ENCODE assay signal across 9 mouse cellular contexts in genomic region chr1:75558388-75559178, GRCm38 (mm10). TPM values are rescaled to one million over a fixed set of nuclear protein-coding genes. Genes with fewer than 3 reads are reported as not detected.
DNase-seq lines count a peak whose midpoint lies in the region; ATAC-seq lines count a peak whose summit lies in the region.
"Had no signal": no experiment of that assay in that cellular context is flagged by ENCODE, and none has a peak within 500 bp of the region (broad histone marks: within the 10 kb centered on the region; RNA-seq: fewer than 3 reads in every experiment).

No protein-coding gene starts in this region.

- H3K27ac ChIP-seq in kidney, embryonic 15.5 days, result peak overlapping the region; percentile 59
- peak overlapping the region; percentile 89 for H3K27ac ChIP-seq in embryonic facial prominence, embryonic 13.5 days
- H3K27ac ChIP-seq in midbrain, embryonic 15.5 days, result peak overlapping the region; percentile 45; the same call in 1 of the 2 replicates

- H3K4me3 ChIP-seq in kidney, embryonic 15.5 days (replicated peaks), result no peak overlapping the region
- peak overlapping the region; percentile 29; the same call in 1 of the 2 replicates for H3K4me3 ChIP-seq in embryonic facial prominence, embryonic 13.5 days
- no peak overlapping the region for H3K4me3 ChIP-seq in midbrain, embryonic 15.5 days

- peaks cover 38% of the 10 kb centered on the region for H3K36me3 ChIP-seq in kidney, embryonic 15.5 days
- H3K36me3 ChIP-seq in embryonic facial prominence, embryonic 13.5 days, result peaks cover 47% of the 10 kb centered on the region
- peaks cover 20% of the 10 kb centered on the region; the same call in 1 of the 2 replicates for H3K36me3 ChIP-seq in midbrain, embryonic 15.5 days (replicated peaks)

- no peaks in the 10 kb centered on the region for H3K27me3 ChIP-seq in kidney, embryonic 15.5 days
- H3K27me3 ChIP-seq in embryonic facial prominence, embryonic 13.5 days, result no peaks in the 10 kb centered on the region
- no peaks in the 10 kb centered on the region for H3K27me3 ChIP-seq in midbrain, embryonic 15.5 days (replicated peaks)

- H3K9ac ChIP-seq in kidney, embryonic 15.5 days, result no peak overlapping the region
- H3K9ac ChIP-seq in embryonic facial prominence, embryonic 13.5 days, result peak overlapping the region; percentile 57
- no peak overlapping the region for H3K9ac ChIP-seq in midbrain, embryonic 15.5 days

- H3K4me1 ChIP-seq in kidney, embryonic 15.5 days, result peaks cover 20% of the 10 kb centered on the region
- peaks cover 20% of the 10 kb centered on the region for H3K4me1 ChIP-seq in embryonic facial prominence, embryonic 13.5 days
- H3K4me1 ChIP-seq in midbrain, embryonic 15.5 days, result peaks cover 18% of the 10 kb centered on the region

- no peaks in the 10 kb centered on the region for H3K9me3 ChIP-seq in kidney, embryonic 15.5 days (replicated peaks)
- H3K9me3 ChIP-seq in embryonic facial prominence, embryonic 13.5 days, result peaks cover 3% of the 10 kb centered on the region; the same call in 1 of the 2 replicates
- H3K9me3 ChIP-seq in midbrain, embryonic 15.5 days, result 0 out of 2 replicates have a peak, but pooled peaks cover 2% of the 10 kb centered on the region

- ATAC-seq in kidney, embryonic 15.5 days (replicated peaks; ENCODE audit: low FRiP score), result no peak
- no peak for ATAC-seq in embryonic facial prominence, embryonic 13.5 days (ENCODE audit: insufficient number of reproducible peaks, insufficient read depth, low FRiP score, low TSS enrichment, low read depth)
- ATAC-seq in midbrain, embryonic 15.5 days (replicated peaks), result no peak; the same call in 1 of the 2 replicates

- H3K4me2 ChIP-seq in kidney, embryonic 15.5 days, result no peak overlapping the region
- peak overlapping the region; percentile 53; the same call in 1 of the 2 replicates for H3K4me2 ChIP-seq in embryonic facial prominence, embryonic 13.5 days
- H3K4me2 ChIP-seq in midbrain, embryonic 15.5 days, result no peak overlapping the region

- peak; percentile 58 for DNase-seq in cerebellum, adult 9-11 months
- no peak for DNase-seq in cerebellum, adult 11 months
- no peak for DNase-seq in kidney, postnatal 4 days
- no peak for DNase-seq in spleen, adult 12 weeks (ENCODE audit: low spot score)
- no peak for DNase-seq in layer of hippocampus, postnatal 10 days (ENCODE audit: low spot score in 2 of 2)

- WGBS in kidney, embryonic 15.5 days, result 84% methylated on average over 18 of the region's 18 CpGs
- 82% methylated on average over 18 of the region's 18 CpGs for WGBS in embryonic facial prominence, embryonic 13.5 days
- WGBS in midbrain, embryonic 15.5 days, result 88% methylated on average over 18 of the region's 18 CpGs

RNA-seq across cellular contexts. Expression of gene Slc4a3, which starts 12.5 kb away (rescaled TPM):
- polyA plus RNA-seq in kidney, embryonic 15.5 days (2015; fragmentation: Nextera tagmentation; extraction: Ambion mirVana), result 20.9 and 22.5 TPM in 2 replicates
- 27.0 and 37.1 TPM in 2 replicates for polyA plus RNA-seq in embryonic facial prominence, embryonic 13.5 days (2015; fragmentation: Nextera tagmentation; extraction: Ambion mirVana)
- 68.8 and 79.6 TPM in 2 replicates for polyA plus RNA-seq in midbrain, embryonic 15.5 days (2015; fragmentation: Nextera tagmentation; extraction: Ambion mirVana)
- total RNA-seq in layer of hippocampus, postnatal 10 days (2021), result 100 to 1,000 TPM; 148 to 159 TPM
- total RNA-seq: neutrophil, adult 5-6 weeks had no signal

RNA-seq across cellular contexts. Expression of gene Stk11ip, which starts 37.3 kb away (rescaled TPM):
- polyA plus RNA-seq in kidney, embryonic 15.5 days (2015; fragmentation: Nextera tagmentation; extraction: Ambion mirVana), result 25.1 and 26.5 TPM in 2 replicates
- polyA plus RNA-seq in embryonic facial prominence, embryonic 13.5 days (2015; fragmentation: Nextera tagmentation; extraction: Ambion mirVana), result 22.0 and 22.5 TPM in 2 replicates
- 25.7 and 27.7 TPM in 2 replicates for polyA plus RNA-seq in midbrain, embryonic 15.5 days (2015; fragmentation: Nextera tagmentation; extraction: Ambion mirVana)
- total RNA-seq in layer of hippocampus, postnatal 10 days (2021), result 10 to 100 TPM; 22.5 to 23.6 TPM

RNA-seq across cellular contexts. Expression of gene Inha, which starts 51.7 kb away (rescaled TPM):
- 6.0 and 11.2 TPM in 2 replicates for polyA plus RNA-seq in kidney, embryonic 15.5 days (2015; fragmentation: Nextera tagmentation; extraction: Ambion mirVana)
- polyA plus RNA-seq in embryonic facial prominence, embryonic 13.5 days (2015; fragmentation: Nextera tagmentation; extraction: Ambion mirVana), result 12.3 and 13.2 TPM in 2 replicates
- polyA plus RNA-seq in midbrain, embryonic 15.5 days (2015; fragmentation: Nextera tagmentation; extraction: Ambion mirVana), result 24.3 and 24.5 TPM in 2 replicates
- 10 to 100 TPM; 25.5 to 28.4 TPM for total RNA-seq in layer of hippocampus, postnatal 10 days (2021)
- total RNA-seq: neutrophil, adult 5-6 weeks had no signal

RNA-seq across cellular contexts. Expression of gene Obsl1, which starts 52.3 kb away (rescaled TPM):
- polyA plus RNA-seq in kidney, embryonic 15.5 days (2015; fragmentation: Nextera tagmentation; extraction: Ambion mirVana), result 67.2 and 80.1 TPM in 2 replicates
- 62.3 and 67.1 TPM in 2 replicates for polyA plus RNA-seq in embryonic facial prominence, embryonic 13.5 days (2015; fragmentation: Nextera tagmentation; extraction: Ambion mirVana)
- 29.3 and 31.9 TPM in 2 replicates for polyA plus RNA-seq in midbrain, embryonic 15.5 days (2015; fragmentation: Nextera tagmentation; extraction: Ambion mirVana)
- total RNA-seq in layer of hippocampus, postnatal 10 days (2021), result 10 to 100 TPM; 30.7 to 38.2 TPM
- total RNA-seq: neutrophil, adult 5-6 weeks had no signal
